Mouse (Mus musculus) yolk sac, embryonic 10.5 days (tissue): Measurements from ENCODE around the gene Foxo3.

Source experiments
- DNase-seq: peaks from one replicate; pipeline ENCODE4 v3.0.0-alpha.2; 2017; ENCODE audit warnings: low spot score

The Foxo3 gene

GRCm38 (mm10) chr10:42276507-42277345 lies at the start of gene Foxo3:
Gene Foxo3 (minus strand): TSS chr10:42276755.
- DNase-seq, result peak; percentile 93

- no peak for DNase-seq
Measured at GRCm38 (mm10) chr10:42325305-42325704, 48.8 kb upstream of the Foxo3 start.

GRCm38 (mm10) chr10:42323978-42324377 lies 47.4 kb upstream of the Foxo3 start:
- no peak for DNase-seq

- DNase-seq, result no peak
Measured at GRCm38 (mm10) chr10:42313222-42313786, 36.7 kb upstream of the Foxo3 start.

GRCm38 (mm10) chr10:42312557-42312956 lies 36.0 kb upstream of the Foxo3 start:
- no peak for DNase-seq

- DNase-seq, result no peak
Measured at GRCm38 (mm10) chr10:42308687-42308987, 32.1 kb upstream of the Foxo3 start.

- peak; percentile 63 for DNase-seq
Measured at GRCm38 (mm10) chr10:42307980-42308686, 31.6 kb upstream of the Foxo3 start.

GRCm38 (mm10) chr10:42306422-42306821 lies 29.9 kb upstream of the Foxo3 start:
- no peak for DNase-seq

- DNase-seq, result no peak
Measured at GRCm38 (mm10) chr10:42300805-42301204, 24.2 kb upstream of the Foxo3 start.

- no peak for DNase-seq
Measured at GRCm38 (mm10) chr10:42299967-42300366, 23.4 kb upstream of the Foxo3 start.

- DNase-seq, result no peak
Measured at GRCm38 (mm10) chr10:42299426-42299825, 22.9 kb upstream of the Foxo3 start.

GRCm38 (mm10) chr10:42297954-42298353 lies 21.4 kb upstream of the Foxo3 start:
- no peak for DNase-seq

- no peak for DNase-seq
Measured at GRCm38 (mm10) chr10:42297109-42297508, 20.6 kb upstream of the Foxo3 start.

- no peak for DNase-seq
Measured at GRCm38 (mm10) chr10:42296559-42296958, 20.0 kb upstream of the Foxo3 start.

- DNase-seq, result no peak
Measured at GRCm38 (mm10) chr10:42295028-42295427, 18.5 kb upstream of the Foxo3 start.

GRCm38 (mm10) chr10:42294392-42294791 lies 17.8 kb upstream of the Foxo3 start:
- no peak for DNase-seq

- no peak for DNase-seq
Measured at GRCm38 (mm10) chr10:42293877-42294276, 17.3 kb upstream of the Foxo3 start.

GRCm38 (mm10) chr10:42291360-42291759 lies 14.8 kb upstream of the Foxo3 start:
- DNase-seq, result no peak

GRCm38 (mm10) chr10:42287666-42288065 lies 11.1 kb upstream of the Foxo3 start:
- no peak for DNase-seq

GRCm38 (mm10) chr10:42278307-42278850 lies 1.8 kb upstream of the Foxo3 start:
- no peak for DNase-seq

- peak; percentile 98 for DNase-seq
Measured at GRCm38 (mm10) chr10:42277476-42278306, 1.1 kb upstream of the Foxo3 start.
